Comparison of ENCODE assay signal across 1 mouse cellular context in genomic region chr11:102284501-102285094, GRCm38 (mm10).
TF ChIP-seq lines count a peak whose summit lies in the region.

TSS of gene Tmub2 (plus strand) at chr11:102284931.

TF ChIP-seq in MEL, 35 proteins besides CTCF, POLR2A, EP300 and RAD21 (continued from another document):
- TF ChIP-seq CHD2 (IDR thresholded peaks at IDR 0.05; ENCODE audit: low read length) (no peak), UBTF (IDR thresholded peaks at IDR 0.05; ENCODE audit: borderline replicate concordance, insufficient read depth, low read depth, low read length) (no peak), MAFK (IDR thresholded peaks at IDR 0.05; ENCODE audit: borderline replicate concordance, low read depth, low read length) (no peak), USF1 (IDR thresholded peaks at IDR 0.05; ENCODE audit: low read depth, low read length) (no peak), SIN3A (IDR thresholded peaks at IDR 0.05; ENCODE audit: low read length) (peak; percentile 93; the same call in 1 of the 2 replicates)
